Mouse (Mus musculus) heart, embryonic 11.5 days (tissue): ENCODE data around the gene Adad1. TPM values are rescaled to one million over a fixed set of nuclear protein-coding genes. Genes with fewer than 3 reads are reported as not detected.

ENCODE experiments used
- ATAC-seq: fragments of 200-750 bp; cut with Nextera tagmentation; replicated peaks from 2 replicates; pipeline ENCODE4 v1.8.0; 2017; ENCODE audit warnings: moderate library complexity; ENCODE audit not compliant: insufficient number of reproducible peaks, low FRiP score, low TSS enrichment
- H3K27ac ChIP-seq: fragments of 300-500 bp; sonication (generic); 2 replicates; pipeline ENCODE4 v1.5.1; 2014; ENCODE audit warnings: mild to moderate bottlenecking, low read depth, low read length
- H3K27me3 ChIP-seq: fragments of 300-500 bp; sonication (generic); 2 replicates; pipeline ENCODE4 v1.6.1; 2014; ENCODE audit warnings: mild to moderate bottlenecking, low read length, mixed read lengths; ENCODE audit not compliant: control insufficient read depth, insufficient read depth
- H3K36me3 ChIP-seq: fragments of 300-500 bp; sonication (generic); 2 replicates; pipeline ENCODE4 v1.6.1; 2014; ENCODE audit warnings: mild to moderate bottlenecking, low read length, moderate library complexity, mixed read lengths; ENCODE audit not compliant: control insufficient read depth, insufficient read depth
- H3K4me1 ChIP-seq: fragments of 300-500 bp; sonication (generic); 2 replicates; pipeline ENCODE4 v1.6.1; 2014; ENCODE audit warnings: low read length; ENCODE audit not compliant: control insufficient read depth, insufficient read depth
- H3K4me2 ChIP-seq: fragments of 300-500 bp; sonication (generic); 2 replicates; pipeline ENCODE4 v1.6.1; 2014; ENCODE audit warnings: mild to moderate bottlenecking, moderate library complexity
- H3K4me3 ChIP-seq: fragments of 300-500 bp; sonication (generic); 2 replicates; pipeline ENCODE4 v1.5.1; 2014; ENCODE audit warnings: low read depth, low read length
- H3K9ac ChIP-seq: fragments of 300-500 bp; sonication (generic); 2 replicates; pipeline ENCODE4 v1.6.1; 2014; ENCODE audit warnings: mild to moderate bottlenecking, low read depth, low read length, moderate library complexity
- H3K9me3 ChIP-seq: fragments of 300-500 bp; sonication (generic); replicated peaks from 2 replicates; pipeline ENCODE4 v1.6.1; 2016; ENCODE audit warnings: low read length; ENCODE audit not compliant: control insufficient read depth
- WGBS: fragments of 180-500 bp; shearing (Covaris S2); extraction: QIAGEN DNeasy Blood & Tissue Kit; methylation state at CpG from one replicate; pipeline ENCODE4 v1.1.7; 2014; ENCODE audit not compliant: insufficient replicate concordance; 5-methylcytosine and 5-hydroxymethylcytosine counted together
- polyA plus RNA-seq: library from polyadenylated mRNA; unstranded; fragments of >200 nt; fragmentation: Nextera tagmentation; extraction: Ambion mirVana; gene quantifications from 2 replicates; pipeline ENCODE4 v1.2.1, GENCODE M21; 2014

Adad1 gene
- polyA plus RNA-seq = 0.31 and 1.5 TPM in 2 replicates

DNA sequence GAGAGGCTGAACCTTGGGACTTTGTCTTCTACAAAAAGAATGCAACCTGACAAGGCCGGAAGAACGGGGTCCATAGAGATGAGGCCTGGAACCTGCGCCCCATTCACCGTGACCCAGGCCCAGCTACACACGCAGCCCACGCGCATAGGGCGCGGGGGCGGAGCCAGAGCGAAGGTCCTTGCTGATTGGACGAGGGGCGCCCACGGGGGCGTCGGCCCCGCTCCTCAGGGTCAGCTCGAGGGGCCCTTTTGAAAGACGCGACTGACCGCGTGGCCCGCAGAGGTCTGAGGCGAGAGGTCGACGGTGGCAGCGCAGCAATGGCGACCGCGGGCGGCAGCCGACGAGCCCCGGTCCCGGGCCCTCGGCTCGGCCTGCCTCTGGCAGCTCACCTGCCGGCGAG, at the start of gene Adad1:
Gene Adad1 (plus strand): TSS at position 122 of the 400 bp plus-strand sequence.
- WGBS = 40% methylated on average over 38 of the region's 39 CpGs

GRCm38 (mm10) chr3:37037979-37038378, 25.3 kb upstream of the Adad1 start:
- Histone ChIP-seq H3K4me3 (no peak overlapping the region), H3K27me3 (no peaks in the 10 kb centered on the region), H3K36me3 (peaks cover 2% of the 10 kb centered on the region; the same call in 1 of the 2 replicates), H3K9ac (no peak overlapping the region), H3K4me1 (no peaks in the 10 kb centered on the region), H3K9me3 (no peaks in the 10 kb centered on the region), H3K27ac (no peak overlapping the region), H3K4me2 (no peak overlapping the region)
- 74% methylated on average over 2 of the region's 2 CpGs for WGBS
- ATAC-seq = no peak

More for the DNA sequence above, at the start of gene Adad1:
- H3K36me3 ChIP-seq = no peaks in the 10 kb centered on the region
- H3K27ac ChIP-seq = no peak within 1 kb of the TSS
- peak within 1 kb of the TSS; percentile 40; the same call in 1 of the 2 replicates for H3K9ac ChIP-seq
- no peaks in the 10 kb centered on the region for H3K27me3 ChIP-seq
- H3K9me3 ChIP-seq = peaks cover 6% of the 10 kb centered on the region; the same call in 1 of the 2 replicates
- H3K4me3 ChIP-seq = peak within 1 kb of the TSS; percentile 5; the same call in 1 of the 2 replicates
- peak within 1 kb of the TSS; percentile 53 for H3K4me2 ChIP-seq
- no peaks in the 10 kb centered on the region for H3K4me1 ChIP-seq
- 0 out of 2 replicates have a peak, but pooled peaks have one; percentile 31 for ATAC-seq

- Histone ChIP-seq H3K27me3 (no peaks in the 10 kb centered on the region), H3K27ac (no peak overlapping the region), H3K9ac (no peak overlapping the region), H3K4me1 (no peaks in the 10 kb centered on the region), H3K36me3 (peaks cover 2% of the 10 kb centered on the region; the same call in 1 of the 2 replicates), H3K4me3 (no peak overlapping the region), H3K9me3 (no peaks in the 10 kb centered on the region), H3K4me2 (no peak overlapping the region)
- no peak for ATAC-seq
These were observed 23.5 kb upstream of the Adad1 start for GRCm38 (mm10) chr3:37039811-37040210.

GRCm38 (mm10) chr3:37051491-37051890, 11.8 kb upstream of the Adad1 start:
- no peak for ATAC-seq
- Histone ChIP-seq H3K4me1 (no peaks in the 10 kb centered on the region), H3K27ac (no peak overlapping the region), H3K27me3 (no peaks in the 10 kb centered on the region), H3K4me3 (no peak overlapping the region), H3K36me3 (peaks cover 2% of the 10 kb centered on the region; the same call in 1 of the 2 replicates), H3K9ac (no peak overlapping the region), H3K4me2 (no peak overlapping the region), H3K9me3 (no peaks in the 10 kb centered on the region)
- WGBS = 92% methylated on average over 1 of the region's 1 CpGs

DNA sequence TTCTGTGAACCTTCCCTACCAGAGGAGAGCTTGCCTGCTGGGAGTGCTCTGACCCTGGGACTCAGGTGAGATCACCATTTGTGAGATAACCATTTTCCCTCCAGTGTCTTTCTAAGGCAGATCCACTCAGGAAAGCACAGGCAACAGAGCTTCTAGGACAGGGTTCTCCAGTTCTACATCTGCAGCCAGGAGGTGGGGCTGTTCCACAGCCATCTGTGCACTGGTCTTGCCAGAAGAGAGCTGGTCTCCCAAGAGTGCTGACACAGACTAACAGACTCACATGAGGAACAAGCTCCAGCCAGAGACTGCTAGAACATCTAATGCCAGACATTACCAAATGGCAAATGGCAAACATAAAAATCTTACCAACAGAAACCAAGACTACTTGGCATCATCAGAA, 9.9 kb downstream of the Adad1 start:
- Histone ChIP-seq H3K4me1 (no peaks in the 10 kb centered on the region), H3K27me3 (no peaks in the 10 kb centered on the region)
- no peak for ATAC-seq

GRCm38 (mm10) chr3:37084860-37085259, 21.5 kb downstream of the Adad1 start:
- no peak for ATAC-seq
- Histone ChIP-seq H3K4me3 (no peak overlapping the region), H3K36me3 (no peaks in the 10 kb centered on the region), H3K4me2 (no peak overlapping the region), H3K27me3 (no peaks in the 10 kb centered on the region), H3K9ac (no peak overlapping the region), H3K4me1 (no peaks in the 10 kb centered on the region), H3K9me3 (no peaks in the 10 kb centered on the region), H3K27ac (no peak overlapping the region)
- 72% methylated on average over 4 of the region's 4 CpGs for WGBS

More for the DNA sequence above, 9.9 kb downstream of the Adad1 start:
- H3K4me3 ChIP-seq = no peak overlapping the region
- no peak overlapping the region for H3K27ac ChIP-seq
- no peaks in the 10 kb centered on the region for H3K36me3 ChIP-seq
- H3K9me3 ChIP-seq = no peaks in the 10 kb centered on the region
- no peak overlapping the region for H3K4me2 ChIP-seq
- H3K9ac ChIP-seq = no peak overlapping the region

- no peak for ATAC-seq
- no peak overlapping the region for H3K27ac ChIP-seq
- no peaks in the 10 kb centered on the region for H3K4me1 ChIP-seq
- no peaks in the 10 kb centered on the region for H3K27me3 ChIP-seq
- H3K9me3 ChIP-seq = no peaks in the 10 kb centered on the region
- H3K4me2 ChIP-seq = no peak overlapping the region
- H3K9ac ChIP-seq = no peak overlapping the region
- no peaks in the 10 kb centered on the region for H3K36me3 ChIP-seq
- no peak overlapping the region for H3K4me3 ChIP-seq
These were observed 27.4 kb downstream of the Adad1 start for GRCm38 (mm10) chr3:37090721-37091120.

DNA sequence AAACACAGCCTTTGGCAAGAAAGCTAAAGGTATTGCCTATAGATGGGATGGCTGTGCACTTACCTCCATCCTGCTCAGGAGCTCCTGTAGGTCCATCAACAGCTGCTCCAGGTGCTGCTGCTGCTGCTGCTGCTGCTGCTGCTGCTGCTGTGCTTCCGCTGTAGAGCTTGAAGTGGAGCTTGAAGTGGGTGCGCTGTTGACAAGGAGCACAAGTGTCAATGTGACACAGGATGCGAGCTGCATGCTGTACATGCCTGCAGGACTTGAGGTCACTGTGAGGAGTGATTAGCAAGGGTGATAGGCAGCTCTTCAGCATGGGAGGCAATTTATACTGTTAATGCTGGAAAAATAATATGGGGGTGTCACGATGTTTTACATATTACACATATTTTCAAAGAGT, 62.3 kb downstream of the Adad1 start, which contains the start of gene Il2:
Gene Il2 (minus strand): TSS at position 305 of the 400 bp plus-strand sequence.
- no peak within 1 kb of the TSS for H3K4me3 ChIP-seq
- H3K36me3 ChIP-seq = no peaks in the 10 kb centered on the region
- no peak for ATAC-seq
- no peak within 1 kb of the TSS for H3K9ac ChIP-seq
- no peaks in the 10 kb centered on the region for H3K27me3 ChIP-seq
- WGBS = 45% methylated on average over 4 of the region's 4 CpGs
- no peaks in the 10 kb centered on the region for H3K4me1 ChIP-seq
- no peak within 1 kb of the TSS for H3K27ac ChIP-seq
- H3K4me2 ChIP-seq = no peak within 1 kb of the TSS
- H3K9me3 ChIP-seq = no peaks in the 10 kb centered on the region

GRCm38 (mm10) chr3:37126162-37126561, 62.8 kb downstream of the Adad1 start:
- Histone ChIP-seq H3K4me3 (no peak overlapping the region), H3K9ac (no peak overlapping the region), H3K4me1 (no peaks in the 10 kb centered on the region), H3K27ac (no peak overlapping the region), H3K9me3 (no peaks in the 10 kb centered on the region), H3K36me3 (no peaks in the 10 kb centered on the region), H3K4me2 (no peak overlapping the region), H3K27me3 (no peaks in the 10 kb centered on the region)
- WGBS = 65% methylated on average over 4 of the region's 4 CpGs
- no peak for ATAC-seq
